Mouse (Mus musculus): ENCODE results near the gene Dbt. TPM values are rescaled to one million over a fixed set of nuclear protein-coding genes. Genes with fewer than 3 reads are reported as not detected.
A peak's percentile ranks its signal among the peaks of the same experiment; 100 is the strongest.
"Not testable (repeated sequence)": the region's sequence is repeated elsewhere in the genome, so short reads cannot be mapped to it uniquely, and the experiment has no call there.

The Dbt gene
- polyA plus RNA-seq, 1 experiment from 2014 or later: 14.8 TPM

GRCm38 (mm10) chr3:116551362-116551761 is 38.5 kb downstream of the Dbt start:
- Histone ChIP-seq H3K4me3 (ENCODE audit: low read depth, low read length) (no peak overlapping the region), H3K36me3 (ENCODE audit: control insufficient read depth, insufficient read depth, low read length) (no peaks in the 10 kb centered on the region), H3K9ac (ENCODE audit: low read length) (no peak overlapping the region), H3K27me3 (ENCODE audit: control insufficient read depth, insufficient read depth, low read length) (no peaks in the 10 kb centered on the region), H3K9me3 (ENCODE audit: control insufficient read depth, low read length) (no peaks in the 10 kb centered on the region), H3K4me2 (ENCODE audit: low read depth, severe bottlenecking) (no peak overlapping the region), H3K27ac (replicated peaks; ENCODE audit: low read depth, low read length) (no peak overlapping the region), H3K4me1 (ENCODE audit: control insufficient read depth, insufficient read depth, low read length) (no peaks in the 10 kb centered on the region)
- 94% methylated on average over 5 of the region's 5 CpGs for WGBS
- DNase-seq (ENCODE audit: low spot score) (no peak), ATAC-seq (ENCODE audit: insufficient number of reproducible peaks, low FRiP score, low TSS enrichment, low read depth) (no peak)

DNA sequence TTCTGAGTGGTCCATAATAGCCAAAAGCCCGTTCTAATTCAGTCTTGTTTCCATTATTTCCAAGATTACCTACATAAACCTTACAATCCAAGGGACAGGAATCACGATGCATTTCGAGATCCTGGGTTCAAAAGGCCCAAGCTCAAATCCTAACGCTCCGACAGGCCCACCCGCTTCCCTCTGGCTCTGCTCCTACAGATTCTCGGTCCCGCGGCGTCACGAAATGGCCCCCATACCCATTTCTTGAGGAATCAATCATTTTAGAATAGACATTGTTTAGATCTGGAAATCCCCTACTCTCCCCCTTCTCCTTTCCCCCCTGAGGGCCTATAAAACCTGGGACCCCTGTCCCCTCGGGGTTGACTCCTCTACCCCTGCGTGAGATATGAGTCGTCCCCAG is 48.4 kb downstream of the Dbt start:
- not testable (repeated sequence) for H3K4me2 ChIP-seq (ENCODE audit: low read depth, severe bottlenecking); H3K9me3 ChIP-seq (ENCODE audit: control insufficient read depth, low read length); DNase-seq (ENCODE audit: low spot score); ATAC-seq (ENCODE audit: insufficient number of reproducible peaks, low FRiP score, low TSS enrichment, low read depth); H3K9ac ChIP-seq (ENCODE audit: low read length); H3K36me3 ChIP-seq (ENCODE audit: control insufficient read depth, insufficient read depth, low read length); H3K4me3 ChIP-seq (ENCODE audit: low read depth, low read length); H3K27ac ChIP-seq (replicated peaks; ENCODE audit: low read depth, low read length); H3K27me3 ChIP-seq (ENCODE audit: control insufficient read depth, insufficient read depth, low read length); H3K4me1 ChIP-seq (ENCODE audit: control insufficient read depth, insufficient read depth, low read length)
- 92% methylated on average over 13 of the region's 14 CpGs for WGBS

GRCm38 (mm10) chr3:116562408-116563094 is 49.7 kb downstream of the Dbt start, which contains the start of gene Lrrc39:
Lrrc39 (plus strand) TSS chr3:116562973.
- Histone ChIP-seq H3K27me3 (ENCODE audit: control insufficient read depth, insufficient read depth, low read length) (no peaks in the 10 kb centered on the region), H3K36me3 (ENCODE audit: control insufficient read depth, insufficient read depth, low read length) (no peaks in the 10 kb centered on the region), H3K27ac (replicated peaks; ENCODE audit: low read depth, low read length) (no peak within 1 kb of the TSS), H3K9me3 (ENCODE audit: control insufficient read depth, low read length) (no peaks in the 10 kb centered on the region), H3K4me3 (ENCODE audit: low read depth, low read length) (no peak within 1 kb of the TSS), H3K4me2 (ENCODE audit: low read depth, severe bottlenecking) (no peak within 1 kb of the TSS), H3K9ac (ENCODE audit: low read length) (no peak within 1 kb of the TSS), H3K4me1 (ENCODE audit: control insufficient read depth, insufficient read depth, low read length) (no peaks in the 10 kb centered on the region)
- 81% methylated on average over 7 of the region's 7 CpGs for WGBS
- ATAC-seq (ENCODE audit: insufficient number of reproducible peaks, low FRiP score, low TSS enrichment, low read depth) (no peak), DNase-seq (ENCODE audit: low spot score) (no peak)

DNA sequence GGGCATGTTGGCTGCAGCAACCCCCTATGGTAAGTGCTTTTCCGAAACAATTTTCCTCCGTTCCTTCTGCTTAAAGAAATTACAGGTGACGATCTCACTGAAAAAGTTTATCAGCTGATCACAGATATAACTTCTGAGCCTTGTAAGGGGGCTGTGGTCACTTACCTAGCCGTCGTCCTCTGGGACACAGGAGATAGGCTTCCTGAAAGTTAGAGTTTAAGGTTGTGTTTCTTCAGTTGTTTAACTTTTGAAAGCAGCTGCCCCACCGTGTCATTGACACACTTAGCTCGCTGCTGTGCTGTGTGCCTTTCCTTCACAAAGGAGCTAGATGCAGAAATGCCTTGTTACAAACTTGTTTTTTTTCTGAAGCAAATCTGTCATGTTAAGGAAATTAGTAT is 50.2 kb downstream of the Dbt start:
- DNase-seq (ENCODE audit: low spot score) (no peak), ATAC-seq (ENCODE audit: insufficient number of reproducible peaks, low FRiP score, low TSS enrichment, low read depth) (no peak)
- no peaks in the 10 kb centered on the region for H3K27me3 ChIP-seq (ENCODE audit: control insufficient read depth, insufficient read depth, low read length)
- H3K4me3 ChIP-seq (ENCODE audit: low read depth, low read length): no peak overlapping the region
- H3K36me3 ChIP-seq (ENCODE audit: control insufficient read depth, insufficient read depth, low read length): no peaks in the 10 kb centered on the region
- no peak overlapping the region for H3K9ac ChIP-seq (ENCODE audit: low read length)
- no peak overlapping the region for H3K27ac ChIP-seq (replicated peaks; ENCODE audit: low read depth, low read length)
- no peaks in the 10 kb centered on the region for H3K9me3 ChIP-seq (ENCODE audit: control insufficient read depth, low read length)
- 81% methylated on average over 7 of the region's 7 CpGs for WGBS
- H3K4me2 ChIP-seq (ENCODE audit: low read depth, severe bottlenecking): no peak overlapping the region
- no peaks in the 10 kb centered on the region for H3K4me1 ChIP-seq (ENCODE audit: control insufficient read depth, insufficient read depth, low read length)

DNA sequence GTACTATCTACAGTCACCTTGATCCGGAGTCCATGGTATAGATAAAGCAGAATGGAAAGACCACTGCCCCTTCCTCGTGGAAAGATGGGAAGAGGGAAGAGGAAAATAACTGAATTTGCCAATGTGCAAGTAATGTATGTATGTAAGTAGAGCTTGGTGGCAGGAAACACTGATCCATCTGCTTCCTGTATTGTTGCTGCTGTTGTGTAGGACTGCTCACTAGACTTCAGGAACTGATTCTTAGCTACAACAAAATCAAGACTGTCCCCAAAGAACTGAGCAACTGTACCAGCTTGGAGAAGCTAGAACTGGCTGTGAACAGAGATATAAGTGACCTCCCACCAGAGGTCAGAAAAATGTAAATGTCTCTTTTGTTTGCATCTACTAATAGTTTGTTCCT is 57.8 kb downstream of the Dbt start:
- Histone ChIP-seq H3K27ac (replicated peaks; ENCODE audit: low read depth, low read length) (no peak overlapping the region), H3K4me2 (ENCODE audit: low read depth, severe bottlenecking) (no peak overlapping the region), H3K36me3 (ENCODE audit: control insufficient read depth, insufficient read depth, low read length) (no peaks in the 10 kb centered on the region), H3K9ac (ENCODE audit: low read length) (no peak overlapping the region), H3K27me3 (ENCODE audit: control insufficient read depth, insufficient read depth, low read length) (no peaks in the 10 kb centered on the region), H3K4me1 (ENCODE audit: control insufficient read depth, insufficient read depth, low read length) (no peaks in the 10 kb centered on the region), H3K9me3 (ENCODE audit: control insufficient read depth, low read length) (no peaks in the 10 kb centered on the region), H3K4me3 (ENCODE audit: low read depth, low read length) (no peak overlapping the region)
- no peak for ATAC-seq (ENCODE audit: insufficient number of reproducible peaks, low FRiP score, low TSS enrichment, low read depth)
- no peak for DNase-seq (ENCODE audit: low spot score)
- 72% methylated on average over 2 of the region's 2 CpGs for WGBS

GRCm38 (mm10) chr3:116577286-116577685 is 64.4 kb downstream of the Dbt start:
- H3K9ac ChIP-seq (ENCODE audit: low read length): no peak overlapping the region
- no peak overlapping the region for H3K4me3 ChIP-seq (ENCODE audit: low read depth, low read length)
- peaks cover 4% of the 10 kb centered on the region; the same call in 1 of the 2 replicates for H3K36me3 ChIP-seq (ENCODE audit: control insufficient read depth, insufficient read depth, low read length)
- DNase-seq (ENCODE audit: low spot score) (no peak), ATAC-seq (ENCODE audit: insufficient number of reproducible peaks, low FRiP score, low TSS enrichment, low read depth) (no peak)
- no peak overlapping the region for H3K4me2 ChIP-seq (ENCODE audit: low read depth, severe bottlenecking)
- H3K9me3 ChIP-seq (ENCODE audit: control insufficient read depth, low read length): no peaks in the 10 kb centered on the region
- WGBS: 68% methylated on average over 3 of the region's 3 CpGs
- no peaks in the 10 kb centered on the region for H3K27me3 ChIP-seq (ENCODE audit: control insufficient read depth, insufficient read depth, low read length)
- H3K27ac ChIP-seq (replicated peaks; ENCODE audit: low read depth, low read length): no peak overlapping the region
- no peaks in the 10 kb centered on the region for H3K4me1 ChIP-seq (ENCODE audit: control insufficient read depth, insufficient read depth, low read length)

GRCm38 (mm10) chr3:116582201-116582600 is 69.3 kb downstream of the Dbt start:
- 96% methylated on average over 9 of the region's 9 CpGs for WGBS
- H3K9ac ChIP-seq (ENCODE audit: low read length): no peak overlapping the region
- H3K27ac ChIP-seq (replicated peaks; ENCODE audit: low read depth, low read length): no peak overlapping the region
- peaks cover 15% of the 10 kb centered on the region for H3K36me3 ChIP-seq (ENCODE audit: control insufficient read depth, insufficient read depth, low read length)
- DNase-seq (ENCODE audit: low spot score): no peak
- H3K4me3 ChIP-seq (ENCODE audit: low read depth, low read length): no peak overlapping the region
- ATAC-seq (ENCODE audit: insufficient number of reproducible peaks, low FRiP score, low TSS enrichment, low read depth): no peak
- H3K4me1 ChIP-seq (ENCODE audit: control insufficient read depth, insufficient read depth, low read length): no peaks in the 10 kb centered on the region
- no peaks in the 10 kb centered on the region for H3K9me3 ChIP-seq (ENCODE audit: control insufficient read depth, low read length)
- H3K27me3 ChIP-seq (ENCODE audit: control insufficient read depth, insufficient read depth, low read length): no peaks in the 10 kb centered on the region
- no peak overlapping the region for H3K4me2 ChIP-seq (ENCODE audit: low read depth, severe bottlenecking)

DNA sequence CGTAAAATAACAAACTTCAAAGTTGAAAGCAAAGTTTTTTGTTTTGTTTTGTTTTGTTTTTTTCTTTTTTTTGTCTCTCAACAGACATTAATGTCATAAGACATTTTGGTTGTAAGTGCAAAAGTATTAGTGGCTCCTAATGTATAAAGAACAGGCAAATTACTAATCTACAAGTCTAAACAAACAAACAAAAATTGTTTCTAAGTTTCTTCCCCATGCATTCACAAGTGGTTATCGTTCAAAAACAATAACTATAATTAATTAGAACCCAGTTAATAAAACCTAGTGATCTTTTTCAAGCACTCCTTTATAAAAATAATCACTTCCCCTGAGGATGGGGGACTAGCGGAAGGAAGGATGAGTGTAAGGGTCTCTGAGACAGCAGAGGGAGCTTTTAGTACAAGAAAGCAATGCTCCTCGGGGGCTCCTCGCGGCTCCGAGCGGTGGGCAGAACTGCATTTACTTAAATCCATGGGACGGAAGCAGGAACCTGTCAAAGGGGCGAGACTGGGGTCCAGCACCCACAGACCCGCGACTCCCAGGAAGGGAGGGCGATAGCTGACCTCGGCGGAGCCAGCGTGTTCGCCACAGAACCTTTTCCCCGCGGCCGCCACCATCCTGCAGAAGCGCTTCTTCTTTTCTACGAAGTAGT is 81.3 kb downstream of the Dbt start:
- 2% methylated on average over 21 of the region's 22 CpGs for WGBS
- Histone ChIP-seq H3K27ac (replicated peaks; ENCODE audit: low read depth, low read length) (no peak overlapping the region), H3K36me3 (ENCODE audit: control insufficient read depth, insufficient read depth, low read length) (peaks cover 6% of the 10 kb centered on the region; the same call in 1 of the 2 replicates), H3K9ac (ENCODE audit: low read length) (peak overlapping the region; percentile 84), H3K27me3 (ENCODE audit: control insufficient read depth, insufficient read depth, low read length) (no peaks in the 10 kb centered on the region), H3K9me3 (ENCODE audit: control insufficient read depth, low read length) (no peaks in the 10 kb centered on the region), H3K4me3 (ENCODE audit: low read depth, low read length) (peak overlapping the region; percentile 61), H3K4me1 (ENCODE audit: control insufficient read depth, insufficient read depth, low read length) (no peaks in the 10 kb centered on the region), H3K4me2 (ENCODE audit: low read depth, severe bottlenecking) (peak overlapping the region; percentile 26)
- ATAC-seq (ENCODE audit: insufficient number of reproducible peaks, low FRiP score, low TSS enrichment, low read depth): peak; percentile 69
- no peak for DNase-seq (ENCODE audit: low spot score)
